Mouse (Mus musculus) hindbrain, embryonic 15.5 days (tissue): ENCODE data around the gene Sepsecs. TPM values are rescaled to one million over a fixed set of nuclear protein-coding genes. Genes with fewer than 3 reads are reported as not detected.

ENCODE experiments used
- ATAC-seq: fragments of 200-750 bp; cut with Nextera tagmentation; 2 replicates; pipeline ENCODE4 v1.8.0; 2017; ENCODE audit warnings: low read depth, moderate number of reproducible peaks, moderate TSS enrichment; ENCODE audit not compliant: low FRiP score
- H3K27ac ChIP-seq: fragments of 300-500 bp; sonication (generic); replicated peaks from 2 replicates; pipeline ENCODE4 v1.5.1; 2015; ENCODE audit warnings: mild to moderate bottlenecking, inconsistent platforms
- H3K27me3 ChIP-seq: fragments of 300-500 bp; sonication (generic); 2 replicates; pipeline ENCODE4 v1.6.1; 2015; ENCODE audit warnings: control low read depth, inconsistent platforms
- H3K36me3 ChIP-seq: fragments of 300-500 bp; sonication (generic); 2 replicates; pipeline ENCODE4 v1.6.1; 2015; ENCODE audit warnings: control low read depth, inconsistent platforms
- H3K4me1 ChIP-seq: fragments of 300-500 bp; sonication (generic); replicated peaks from 2 replicates; pipeline ENCODE4 v1.6.1; 2015; ENCODE audit warnings: control low read depth, inconsistent platforms
- H3K4me2 ChIP-seq: fragments of 300-500 bp; sonication (generic); 2 replicates; pipeline ENCODE4 v1.6.1; 2015; ENCODE audit warnings: moderate library complexity, mild to moderate bottlenecking, inconsistent platforms
- H3K4me3 ChIP-seq: fragments of 300-500 bp; sonication (generic); 2 replicates; pipeline ENCODE4 v1.5.1; 2015; ENCODE audit warnings: mild to moderate bottlenecking, inconsistent platforms
- H3K9ac ChIP-seq: fragments of 300-500 bp; sonication (generic); 2 replicates; pipeline ENCODE4 v1.6.1; 2015; ENCODE audit warnings: inconsistent platforms
- H3K9me3 ChIP-seq: fragments of 300-500 bp; sonication (generic); 2 replicates; pipeline ENCODE4 v1.6.1; 2016; ENCODE audit warnings: control low read depth, inconsistent platforms
- WGBS: fragments of 180-500 bp; shearing (Covaris S2); methylation state at CpG from one replicate; pipeline ENCODE4 v1.1.7; 2015; 5-methylcytosine and 5-hydroxymethylcytosine counted together
- polyA plus RNA-seq: library from polyadenylated mRNA; unstranded; fragments of >200 nt; fragmentation: Nextera tagmentation; extraction: Ambion mirVana; gene quantifications from 2 replicates; pipeline ENCODE4 v1.2.1, GENCODE M21; 2015

The Sepsecs gene
- polyA plus RNA-seq, 1 experiment from 2014 or later: 6.8 TPM

- H3K4me3 ChIP-seq: no peak overlapping the region
- 92% methylated on average over 8 of the region's 8 CpGs for WGBS
- H3K27me3 ChIP-seq: no peaks in the 10 kb centered on the region
- H3K36me3 ChIP-seq: peaks cover 11% of the 10 kb centered on the region
- no peak overlapping the region for H3K9ac ChIP-seq
- H3K27ac ChIP-seq: no peak overlapping the region
- H3K4me1 ChIP-seq: no peaks in the 10 kb centered on the region; the same call in 1 of the 2 replicates
- no peak overlapping the region for H3K4me2 ChIP-seq
- ATAC-seq: no peak
- no peaks in the 10 kb centered on the region for H3K9me3 ChIP-seq
Observed at GRCm38 (mm10) chr5:52638916-52639315, 30.6 kb downstream of the Sepsecs start.

GRCm38 (mm10) chr5:52638006-52638405, 31.5 kb downstream of the Sepsecs start:
- H3K27ac ChIP-seq: no peak overlapping the region
- H3K4me1 ChIP-seq: no peaks in the 10 kb centered on the region; the same call in 1 of the 2 replicates
- no peak overlapping the region for H3K9ac ChIP-seq
- H3K27me3 ChIP-seq: no peaks in the 10 kb centered on the region
- 86% methylated on average over 7 of the region's 7 CpGs for WGBS
- ATAC-seq: no peak
- no peak overlapping the region for H3K4me2 ChIP-seq
- H3K4me3 ChIP-seq: no peak overlapping the region
- H3K36me3 ChIP-seq: peaks cover 3% of the 10 kb centered on the region; the same call in 1 of the 2 replicates
- no peaks in the 10 kb centered on the region for H3K9me3 ChIP-seq

GRCm38 (mm10) chr5:52636923-52637322, 32.6 kb downstream of the Sepsecs start:
- Histone ChIP-seq H3K4me3 (no peak overlapping the region), H3K27ac (no peak overlapping the region), H3K9me3 (no peaks in the 10 kb centered on the region), H3K9ac (no peak overlapping the region), H3K36me3 (no peaks in the 10 kb centered on the region), H3K4me1 (no peaks in the 10 kb centered on the region; the same call in 1 of the 2 replicates), H3K4me2 (no peak overlapping the region), H3K27me3 (no peaks in the 10 kb centered on the region)
- ATAC-seq: no peak
- 92% methylated on average over 6 of the region's 6 CpGs for WGBS

- H3K4me2 ChIP-seq: no peak overlapping the region
- no peak overlapping the region for H3K4me3 ChIP-seq
- no peak overlapping the region for H3K9ac ChIP-seq
- no peak for ATAC-seq
- no peak overlapping the region for H3K27ac ChIP-seq
- no peaks in the 10 kb centered on the region for H3K9me3 ChIP-seq
- no peaks in the 10 kb centered on the region for H3K36me3 ChIP-seq
- H3K27me3 ChIP-seq: no peaks in the 10 kb centered on the region
- H3K4me1 ChIP-seq: no peaks in the 10 kb centered on the region; the same call in 1 of the 2 replicates
- 81% methylated on average over 11 of the region's 11 CpGs for WGBS
Observed at GRCm38 (mm10) chr5:52636025-52636755, 33.3 kb downstream of the Sepsecs start.

GRCm38 (mm10) chr5:52634017-52634416, 35.5 kb downstream of the Sepsecs start:
- Histone ChIP-seq H3K36me3 (no peaks in the 10 kb centered on the region), H3K9me3 (no peaks in the 10 kb centered on the region), H3K27ac (no peak overlapping the region), H3K4me2 (no peak overlapping the region), H3K9ac (no peak overlapping the region), H3K4me3 (no peak overlapping the region), H3K27me3 (no peaks in the 10 kb centered on the region), H3K4me1 (no peaks in the 10 kb centered on the region; the same call in 1 of the 2 replicates)
- WGBS: 21% methylated on average over 8 of the region's 8 CpGs
- ATAC-seq: 0 out of 2 replicates have a peak, but pooled peaks have one; percentile 35

- Histone ChIP-seq H3K27ac (no peak overlapping the region), H3K27me3 (no peaks in the 10 kb centered on the region), H3K4me3 (no peak overlapping the region), H3K36me3 (no peaks in the 10 kb centered on the region), H3K9ac (no peak overlapping the region), H3K4me1 (peaks cover 8% of the 10 kb centered on the region), H3K4me2 (no peak overlapping the region), H3K9me3 (no peaks in the 10 kb centered on the region)
- ATAC-seq: no peak
- WGBS: 96% methylated on average over 1 of the region's 1 CpGs
Observed at GRCm38 (mm10) chr5:52630541-52630940, 39.0 kb downstream of the Sepsecs start.

- Histone ChIP-seq H3K27me3 (no peaks in the 10 kb centered on the region), H3K9ac (no peak overlapping the region), H3K36me3 (no peaks in the 10 kb centered on the region), H3K27ac (no peak overlapping the region), H3K4me1 (peaks cover 8% of the 10 kb centered on the region), H3K4me3 (no peak overlapping the region), H3K9me3 (no peaks in the 10 kb centered on the region), H3K4me2 (no peak overlapping the region)
- WGBS: 63% methylated on average over 6 of the region's 6 CpGs
- no peak for ATAC-seq
Observed at GRCm38 (mm10) chr5:52629214-52629613, 40.3 kb downstream of the Sepsecs start.

- Histone ChIP-seq H3K4me2 (no peak overlapping the region), H3K36me3 (no peaks in the 10 kb centered on the region), H3K27ac (no peak overlapping the region), H3K9me3 (no peaks in the 10 kb centered on the region), H3K4me1 (peaks cover 8% of the 10 kb centered on the region), H3K9ac (no peak overlapping the region), H3K4me3 (no peak overlapping the region), H3K27me3 (no peaks in the 10 kb centered on the region)
- ATAC-seq: no peak
- WGBS: 74% methylated on average over 3 of the region's 3 CpGs
Observed at GRCm38 (mm10) chr5:52628783-52629182, 40.7 kb downstream of the Sepsecs start.

- WGBS: 89% methylated on average over 8 of the region's 8 CpGs
- H3K4me2 ChIP-seq: no peak overlapping the region
- H3K27me3 ChIP-seq: no peaks in the 10 kb centered on the region
- no peak overlapping the region for H3K9ac ChIP-seq
- peaks cover 8% of the 10 kb centered on the region for H3K4me1 ChIP-seq
- no peak overlapping the region for H3K4me3 ChIP-seq
- no peaks in the 10 kb centered on the region for H3K36me3 ChIP-seq
- no peaks in the 10 kb centered on the region for H3K9me3 ChIP-seq
- no peak for ATAC-seq
- no peak overlapping the region for H3K27ac ChIP-seq
Observed at GRCm38 (mm10) chr5:52627713-52628112, 41.8 kb downstream of the Sepsecs start.

- H3K9ac ChIP-seq: no peak overlapping the region
- H3K4me1 ChIP-seq: peaks cover 8% of the 10 kb centered on the region
- 0 out of 2 replicates have a peak overlapping the region, but pooled peaks have one; percentile 11 for H3K4me2 ChIP-seq
- ATAC-seq: 0 out of 2 replicates have a peak, but pooled peaks have one; percentile 32
- H3K4me3 ChIP-seq: no peak overlapping the region
- H3K9me3 ChIP-seq: no peaks in the 10 kb centered on the region
- peak overlapping the region; percentile 39; the same call in 1 of the 2 replicates for H3K27ac ChIP-seq
- no peaks in the 10 kb centered on the region for H3K27me3 ChIP-seq
- H3K36me3 ChIP-seq: no peaks in the 10 kb centered on the region
- WGBS: 26% methylated on average over 8 of the region's 8 CpGs
Observed at GRCm38 (mm10) chr5:52626092-52626491, 43.4 kb downstream of the Sepsecs start.

GRCm38 (mm10) chr5:52624956-52625355, 44.6 kb downstream of the Sepsecs start:
- no peaks in the 10 kb centered on the region for H3K36me3 ChIP-seq
- H3K27me3 ChIP-seq: no peaks in the 10 kb centered on the region
- no peak for ATAC-seq
- WGBS: 95% methylated on average over 1 of the region's 1 CpGs
- H3K9me3 ChIP-seq: no peaks in the 10 kb centered on the region
- no peak overlapping the region for H3K4me3 ChIP-seq
- H3K4me2 ChIP-seq: no peak overlapping the region
- no peak overlapping the region for H3K27ac ChIP-seq
- no peak overlapping the region for H3K9ac ChIP-seq
- H3K4me1 ChIP-seq: peaks cover 8% of the 10 kb centered on the region

- Histone ChIP-seq H3K9ac (no peak overlapping the region), H3K4me3 (no peak overlapping the region), H3K27me3 (no peaks in the 10 kb centered on the region), H3K4me2 (no peak overlapping the region), H3K27ac (no peak overlapping the region), H3K36me3 (no peaks in the 10 kb centered on the region), H3K9me3 (no peaks in the 10 kb centered on the region), H3K4me1 (peaks cover 16% of the 10 kb centered on the region)
- 89% methylated on average over 2 of the region's 2 CpGs for WGBS
- no peak for ATAC-seq
Observed at GRCm38 (mm10) chr5:52623099-52623498, 46.4 kb downstream of the Sepsecs start.
